Mouse (Mus musculus): ENCODE measurements at regions not wholly inside any gene's neighbourhood (a gene's known extent, or its start where the extent isn't known, plus 50 kb on each side); places are given as distances from the start of the nearest gene placed in this dataset.

- TF ChIP-seq POLR2A (IDR thresholded peaks at IDR 0.05; ENCODE audit: low read depth, low read length) (no peak), CTCF (IDR thresholded peaks at IDR 0.05; ENCODE audit: extremely low read depth, insufficient read depth, insufficient read length, insufficient replicate concordance) (no peak)
These were observed 57.5 kb upstream of the Ppp2r5c start for GRCm38 (mm10) chr12:110389439-110389838.
